In genomic region chr17:34931735-34932098, GRCm38 (mm10) we compare ENCODE assay signal across 8 mouse cellular contexts. TPM values are rescaled to one million over a fixed set of nuclear protein-coding genes. Genes with fewer than 3 reads are reported as not detected.
DNase-seq lines count a peak whose midpoint lies in the region; ATAC-seq and TF ChIP-seq lines count a peak whose summit lies in the region.

No protein-coding gene starts in this region.

- peaks cover 4% of the 10 kb centered on the region; the same call in 1 of the 2 replicates for H3K4me1 ChIP-seq in lung, adult 2 months (ENCODE audit: control insufficient read depth, insufficient read depth, low read length)
- H3K4me1 ChIP-seq in forebrain, embryonic 15.5 days: peaks cover 9% of the 10 kb centered on the region

- 0 out of 2 replicates have a peak overlapping the region, but pooled peaks have one; percentile 49 for H3K27ac ChIP-seq in forebrain, embryonic 15.5 days (replicated peaks)

- TF ChIP-seq POLR2A in lung, adult 2 months (IDR thresholded peaks at IDR 0.05; ENCODE audit: borderline replicate concordance, extremely low read depth, low read depth, low read length): no peak

- no peaks in the 10 kb centered on the region for H3K9me3 ChIP-seq in forebrain, embryonic 15.5 days

- peak overlapping the region; percentile 85 for H3K9ac ChIP-seq in forebrain, embryonic 15.5 days (replicated peaks)

- H3K36me3 ChIP-seq in forebrain, embryonic 15.5 days: 0 out of 2 replicates have a peak, but pooled peaks cover 2% of the 10 kb centered on the region

- ATAC-seq in forebrain, embryonic 15.5 days (replicated peaks): peak; percentile 44; the same call in 1 of the 2 replicates
- no peak for ATAC-seq in granulocyte monocyte progenitor cell, adult 5-6 weeks (replicated peaks; ENCODE audit: poor library complexity, severe bottlenecking)

- 8% methylated on average over 14 of the region's 14 CpGs for WGBS in lung, adult 2 months
- 14% methylated on average over 14 of the region's 14 CpGs for WGBS in forebrain, embryonic 15.5 days

- peak overlapping the region; percentile 85 for H3K4me2 ChIP-seq in forebrain, embryonic 15.5 days (replicated peaks)

- H3K4me3 ChIP-seq in lung, adult 2 months (replicated peaks; ENCODE audit: extremely low read depth, low read depth, low read length): peak overlapping the region; percentile 67
- H3K4me3 ChIP-seq in forebrain, embryonic 15.5 days: peak overlapping the region; percentile 93

- peak; percentile 37 for DNase-seq in lung, adult 2 months
- DNase-seq in lung, postnatal 10 days: no peak
- peak; percentile 75 for DNase-seq in brain, adult 2 months (ENCODE audit: low read depth, low spot score)
- peak; percentile 44 to 46 for DNase-seq in left cerebral cortex, adult 8-10 months (ENCODE audit: low spot score in 2 of 2)
- peak; percentile 69 for DNase-seq in naive thymus-derived CD4-positive, alpha-beta T cell, adult 2 months (ENCODE audit: low read depth)
- DNase-seq in thymus, postnatal 25 days: peak; percentile 60

- no peak for TF ChIP-seq CTCF in lung, adult 2 months (IDR thresholded peaks at IDR 0.05; ENCODE audit: insufficient read depth, low read length)

- no peaks in the 10 kb centered on the region for H3K27me3 ChIP-seq in forebrain, embryonic 15.5 days

RNA-seq across cellular contexts. Expression of gene Neu1, which starts 0.7 kb away (rescaled TPM):
- 40.4 and 46.6 TPM in 2 replicates for polyA plus RNA-seq in lung, adult 2 months (2012; rRNA removed)
- 27.9 and 31.0 TPM in 2 replicates for polyA plus RNA-seq in forebrain, embryonic 15.5 days (2015; fragmentation: Nextera tagmentation; extraction: Ambion mirVana)
- total RNA-seq in left cerebral cortex, adult 8-10 months (2022): 10 to 100 TPM; 40.1 to 44.4 (median 42.7) TPM
- total RNA-seq in granulocyte monocyte progenitor cell, adult 5-6 weeks (2014; fragmentation: Nextera tagmentation): 30.3 and 35.3 TPM in 2 replicates
- 27.0 and 32.4 TPM in 2 replicates for total RNA-seq in granulocyte monocyte progenitor cell, adult 5-6 weeks (2017)

RNA-seq across cellular contexts. Expression of gene Slc44a4, which starts 17.5 kb away (rescaled TPM):
- polyA plus RNA-seq in lung, adult 2 months (2012; rRNA removed): 11.6 and 13.5 TPM in 2 replicates
- not detected in 2 replicates for polyA plus RNA-seq in forebrain, embryonic 15.5 days (2015; fragmentation: Nextera tagmentation; extraction: Ambion mirVana)
- total RNA-seq in left cerebral cortex, adult 8-10 months (2022): under 1 TPM; 0.33 to 0.66 (median 0.51) TPM
- 0.41 TPM in 1 of 2 replicates, not detected in the other for total RNA-seq in granulocyte monocyte progenitor cell, adult 5-6 weeks (2014; fragmentation: Nextera tagmentation)
- 0.78 and 1.8 TPM in 2 replicates for total RNA-seq in granulocyte monocyte progenitor cell, adult 5-6 weeks (2017)

RNA-seq across cellular contexts. Expression of gene Hspa1b, which starts 27.3 kb away (rescaled TPM):
- polyA plus RNA-seq in lung, adult 2 months (2012; rRNA removed): 20.1 and 93.1 TPM in 2 replicates
- polyA plus RNA-seq in forebrain, embryonic 15.5 days (2015; fragmentation: Nextera tagmentation; extraction: Ambion mirVana): 0.10 and 0.17 TPM in 2 replicates
- 10 to 100 TPM in 2 of 4 experiments, 1 to 10 TPM in 2; 6.9 to 13.1 (median 10.4) TPM for total RNA-seq in left cerebral cortex, adult 8-10 months (2022)
- total RNA-seq in granulocyte monocyte progenitor cell, adult 5-6 weeks (2014; fragmentation: Nextera tagmentation): 11.4 and 13.9 TPM in 2 replicates
- total RNA-seq in granulocyte monocyte progenitor cell, adult 5-6 weeks (2017): 67.7 and 68.3 TPM in 2 replicates

RNA-seq across cellular contexts. Expression of gene Ehmt2, which starts 33.4 kb away (rescaled TPM):
- 192 and 199 TPM in 2 replicates for polyA plus RNA-seq in lung, adult 2 months (2012; rRNA removed)
- 108 and 111 TPM in 2 replicates for polyA plus RNA-seq in forebrain, embryonic 15.5 days (2015; fragmentation: Nextera tagmentation; extraction: Ambion mirVana)
- 100 to 1,000 TPM; 182 to 191 (median 185) TPM for total RNA-seq in left cerebral cortex, adult 8-10 months (2022)
- 78.2 and 87.0 TPM in 2 replicates for total RNA-seq in granulocyte monocyte progenitor cell, adult 5-6 weeks (2014; fragmentation: Nextera tagmentation)
- 90.9 and 120 TPM in 2 replicates for total RNA-seq in granulocyte monocyte progenitor cell, adult 5-6 weeks (2017)

RNA-seq across cellular contexts. Expression of gene C2, which starts 33.7 kb away (rescaled TPM):
- 25.8 and 27.7 TPM in 2 replicates for polyA plus RNA-seq in lung, adult 2 months (2012; rRNA removed)
- polyA plus RNA-seq in forebrain, embryonic 15.5 days (2015; fragmentation: Nextera tagmentation; extraction: Ambion mirVana): 0.77 and 1.5 TPM in 2 replicates
- 1 to 10 TPM; 1.6 to 5.9 (median 4.0) TPM for total RNA-seq in left cerebral cortex, adult 8-10 months (2022)
- 1.5 and 7.7 TPM in 2 replicates for total RNA-seq in granulocyte monocyte progenitor cell, adult 5-6 weeks (2014; fragmentation: Nextera tagmentation)
- total RNA-seq in granulocyte monocyte progenitor cell, adult 5-6 weeks (2017): 0.47 TPM in 1 of 2 replicates, not detected in the other
